Mouse (Mus musculus) ovary, postnatal 14 days (tissue): ENCODE data around the gene Ajap1.

Experiments used
- DNase-seq: peaks from one replicate; pipeline ENCODE4 v3.0.0; 2022; ENCODE audit warnings: low spot score

Gene Ajap1

GRCm38 (mm10) chr4:153482459-153483338 is at the start of gene Ajap1:
TSS of gene Ajap1 (minus strand) at chr4:153482811.
- DNase-seq: no peak

GRCm38 (mm10) chr4:153530536-153530935 is 47.9 kb upstream of the Ajap1 start:
- DNase-seq: no peak

- no peak for DNase-seq
Observed at GRCm38 (mm10) chr4:153521601-153522000, 39.0 kb upstream of the Ajap1 start.

GRCm38 (mm10) chr4:153519888-153520287 is 37.3 kb upstream of the Ajap1 start:
- DNase-seq: no peak

GRCm38 (mm10) chr4:153519289-153519688 is 36.7 kb upstream of the Ajap1 start:
- no peak for DNase-seq

GRCm38 (mm10) chr4:153515786-153516185 is 33.2 kb upstream of the Ajap1 start:
- no peak for DNase-seq

GRCm38 (mm10) chr4:153514071-153514470 is 31.5 kb upstream of the Ajap1 start:
- DNase-seq: no peak

- no peak for DNase-seq
Observed at GRCm38 (mm10) chr4:153511530-153511929, 28.9 kb upstream of the Ajap1 start.

- no peak for DNase-seq
Observed at GRCm38 (mm10) chr4:153501936-153502335, 19.3 kb upstream of the Ajap1 start.

- no peak for DNase-seq
Observed at GRCm38 (mm10) chr4:153492444-153492843, 9.8 kb upstream of the Ajap1 start.

GRCm38 (mm10) chr4:153489116-153489515 is 6.5 kb upstream of the Ajap1 start:
- DNase-seq: no peak

- no peak for DNase-seq
Observed at GRCm38 (mm10) chr4:153485913-153486312, 3.3 kb upstream of the Ajap1 start.

- DNase-seq: peak; percentile 65
Observed at GRCm38 (mm10) chr4:153484392-153484791, 1.8 kb upstream of the Ajap1 start.

GRCm38 (mm10) chr4:153481361-153482234 is 1.0 kb downstream of the Ajap1 start:
- no peak for DNase-seq

- DNase-seq: no peak
Observed at GRCm38 (mm10) chr4:153480551-153481262, 1.9 kb downstream of the Ajap1 start.

GRCm38 (mm10) chr4:153479144-153479543 is 3.5 kb downstream of the Ajap1 start:
- DNase-seq: no peak

- DNase-seq: no peak
Observed at GRCm38 (mm10) chr4:153473480-153474252, 8.9 kb downstream of the Ajap1 start.

- DNase-seq: no peak
Observed at GRCm38 (mm10) chr4:153469712-153470111, 12.9 kb downstream of the Ajap1 start.

- no peak for DNase-seq
Observed at GRCm38 (mm10) chr4:153459934-153460333, 22.7 kb downstream of the Ajap1 start.

- DNase-seq: no peak
Observed at GRCm38 (mm10) chr4:153459503-153459902, 23.1 kb downstream of the Ajap1 start.

- DNase-seq: no peak
Observed at GRCm38 (mm10) chr4:153458821-153459220, 23.8 kb downstream of the Ajap1 start.
